Mouse (Mus musculus) G1E (cell line): ENCODE measurements at regions not wholly inside any gene's neighbourhood (a gene's known extent, or its start where the extent isn't known, plus 50 kb on each side); places are given as distances from the start of the nearest gene placed in this dataset.

Experiments used
- CTCF ChIP-seq: IDR thresholded peaks from 2 replicates; pipeline ENCODE4 v1.5.1; 2012; ENCODE audit warnings: low read depth, low read length, inconsistent platforms, mixed read lengths
- GATA1 ChIP-seq: IDR thresholded peaks from 2 replicates; pipeline ENCODE4 v1.6.1; 2012; ENCODE audit warnings: borderline replicate concordance, low read length, inconsistent platforms, mixed read lengths
- POLR2AphosphoS5 ChIP-seq: IDR thresholded peaks from 2 replicates; pipeline ENCODE4 v1.6.1; 2012; ENCODE audit warnings: low read depth, low read length, inconsistent platforms; ENCODE audit not compliant: insufficient replicate concordance
- TAL1 ChIP-seq: conservative IDR thresholded peaks from 2 replicates; pipeline ENCODE4 v1.6.1; 2012; ENCODE audit warnings: low read depth, low read length, inconsistent platforms, mixed read lengths

- no peak for TF ChIP-seq TAL1
- no peak for TF ChIP-seq CTCF
- no peak for TF ChIP-seq POLR2AphosphoS5
- TF ChIP-seq GATA1: no peak
Measured at GRCm38 (mm10) chr10:45866860-45867259, 289.2 kb downstream of the Hace1 start.
